Mouse (Mus musculus) cerebellum, postnatal 36 days (tissue): Measurements from ENCODE around the gene Ndufa6.
"Not testable (repeated sequence)": the region's sequence is repeated elsewhere in the genome, so short reads cannot be mapped to it uniquely, and the experiment has no call there.

ENCODE experiments used
- DNase-seq, 2 experiments: peaks; one replicate each; pipeline ENCODE4 v3.0.0; 2021 to 2022; ENCODE audit warnings: mixed read lengths in 2 of 2

Gene Ndufa6

DNA sequence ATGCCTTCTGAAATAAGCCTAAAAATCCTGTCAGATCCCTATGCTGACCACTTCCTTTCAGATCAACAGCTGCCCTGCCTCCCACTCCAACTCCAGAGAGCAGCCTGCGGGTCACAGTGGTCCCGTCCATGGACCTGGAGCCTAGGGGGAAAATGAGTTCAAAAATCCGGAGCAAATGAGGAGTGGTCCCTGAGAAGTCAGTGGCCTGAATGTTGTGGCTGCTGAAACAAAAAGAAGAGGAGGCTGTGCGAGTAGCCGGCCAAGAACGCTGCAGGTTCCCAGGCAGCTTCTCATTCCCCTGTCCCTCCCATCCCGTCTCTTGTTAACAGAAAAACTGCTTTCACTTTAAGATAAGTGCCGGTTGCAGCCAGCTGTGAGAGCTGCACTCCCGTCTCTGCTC, 10.4 kb upstream of the Ndufa6 start:
- DNase-seq, result not testable (repeated sequence)

DNA sequence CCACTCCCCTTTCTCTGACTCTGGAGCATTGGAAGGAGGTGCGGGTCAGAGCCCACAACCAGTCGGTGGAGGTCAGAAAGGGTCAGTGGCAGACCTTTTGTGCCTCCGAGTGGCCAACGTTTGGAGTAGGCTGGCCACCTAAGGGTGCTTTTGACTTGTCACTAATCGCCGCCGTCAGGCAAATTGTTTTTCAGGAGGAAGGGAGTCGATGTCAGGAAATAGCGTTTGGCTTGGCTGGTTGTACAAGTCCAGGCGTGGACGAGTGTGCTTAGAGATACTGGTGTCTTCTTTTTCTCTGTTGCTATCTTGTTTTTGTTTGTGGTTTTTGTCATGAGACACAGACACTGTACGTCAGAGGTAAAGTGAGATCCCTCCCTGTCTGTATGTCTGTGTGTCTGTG, 9.7 kb upstream of the Ndufa6 start:
- not testable (repeated sequence) for DNase-seq

DNA sequence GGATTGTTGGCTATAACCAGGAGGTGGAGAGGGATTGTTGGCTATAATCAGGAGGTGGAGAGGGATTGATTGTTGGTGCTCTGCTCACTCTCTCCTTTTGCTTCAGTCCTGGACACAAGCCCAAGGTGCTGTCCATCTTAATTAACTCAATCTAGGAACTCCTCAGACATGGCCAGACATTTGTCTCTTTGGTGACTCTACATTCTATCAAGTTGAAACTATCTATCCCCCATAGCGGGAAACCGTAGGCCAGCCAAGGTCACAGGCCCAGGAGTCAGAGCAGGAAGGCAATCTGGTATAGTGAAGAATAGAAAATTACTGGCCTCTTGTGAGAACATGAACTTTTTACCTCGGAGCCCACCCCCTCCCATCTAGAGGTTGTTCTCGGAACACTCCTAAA, 8.1 kb upstream of the Ndufa6 start:
- DNase-seq, result no peak

DNA sequence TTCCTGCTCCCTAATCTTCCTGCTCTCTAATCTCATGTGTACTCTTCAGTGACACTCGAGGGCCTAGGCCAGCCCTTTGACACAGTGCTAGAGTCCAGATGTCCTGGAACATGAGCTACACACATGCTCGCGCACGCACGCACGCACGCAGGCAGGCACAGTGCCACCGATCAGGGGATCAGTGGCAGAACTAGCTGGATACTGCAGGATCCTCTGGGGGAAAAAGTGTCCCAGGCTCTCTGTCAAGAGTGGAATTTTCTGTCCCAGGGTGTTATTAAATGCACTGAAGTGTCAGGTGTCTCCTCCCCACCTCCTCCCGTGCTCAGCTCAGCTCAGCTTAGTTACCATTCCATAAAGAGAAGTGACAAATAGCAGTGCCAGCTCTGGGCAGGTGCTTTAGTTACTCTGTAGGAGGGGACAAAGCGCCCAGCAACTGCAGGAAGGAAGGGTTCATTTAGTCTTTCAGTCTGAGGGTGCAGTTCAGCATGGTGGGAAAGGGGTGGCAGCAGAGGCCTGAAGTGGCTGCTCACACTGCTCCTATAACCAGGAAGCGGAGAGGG, 7.4 kb upstream of the Ndufa6 start:
- no peak for DNase-seq

DNA sequence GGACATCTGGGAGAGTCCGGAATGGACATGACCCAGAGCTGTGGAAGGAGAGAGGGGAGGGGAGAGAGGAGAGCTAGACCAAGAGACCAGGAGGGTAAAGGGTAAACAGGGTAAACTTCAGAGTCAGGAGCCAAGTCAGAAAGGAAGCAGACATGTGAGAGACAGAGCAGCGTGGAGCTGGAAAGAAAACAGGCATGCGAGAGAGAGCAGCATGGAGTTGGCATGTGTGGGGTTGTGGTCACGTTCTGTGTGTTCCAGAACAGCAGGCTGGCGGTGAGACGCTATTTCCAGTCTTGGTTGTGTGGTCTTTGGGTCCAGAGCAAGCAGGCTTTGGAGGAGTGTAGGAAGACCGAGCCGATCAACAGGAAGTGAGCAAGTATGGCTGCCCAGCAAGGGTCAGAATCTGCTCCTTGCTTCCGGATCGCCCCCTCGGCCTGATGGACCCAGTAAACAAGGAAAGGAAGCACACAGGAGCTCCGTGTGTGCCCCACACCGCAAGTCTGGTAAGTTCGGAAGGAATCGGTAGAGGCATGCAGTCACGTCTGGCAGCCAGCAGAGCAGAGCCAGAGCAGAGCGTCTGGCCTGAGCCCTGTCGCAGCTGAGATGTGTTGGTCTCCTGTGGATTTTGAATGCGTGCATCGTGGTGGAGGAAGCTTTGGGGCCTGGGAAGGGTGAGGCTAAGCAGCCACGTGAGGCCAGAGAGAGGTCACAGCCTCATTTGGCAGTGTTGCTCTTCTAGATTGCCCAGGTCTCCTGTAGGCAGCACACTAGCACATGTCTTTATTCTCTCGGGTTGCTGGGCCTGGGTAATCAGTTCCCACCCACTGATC, 4.5 kb upstream of the Ndufa6 start:
- no peak for DNase-seq

DNA sequence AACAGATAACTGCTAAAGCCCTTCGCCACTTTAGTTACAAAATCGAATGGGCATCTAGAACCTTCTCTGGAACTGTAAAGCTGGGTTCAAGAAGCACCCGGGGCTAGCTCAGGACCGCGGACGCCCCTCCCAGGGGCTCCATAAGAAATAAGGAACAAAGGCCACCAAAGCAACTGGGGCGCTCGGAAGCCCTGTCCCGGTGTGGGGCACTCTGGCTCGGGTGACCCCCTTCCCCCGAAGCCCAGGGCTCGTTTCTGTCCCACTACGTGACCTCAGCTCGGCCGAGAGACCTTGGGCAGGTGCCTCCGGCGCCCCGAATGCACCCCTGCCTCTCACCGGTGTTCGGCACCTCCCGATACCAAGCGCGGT, 393 bp downstream of the Ndufa6 start:
- no peak for DNase-seq

DNA sequence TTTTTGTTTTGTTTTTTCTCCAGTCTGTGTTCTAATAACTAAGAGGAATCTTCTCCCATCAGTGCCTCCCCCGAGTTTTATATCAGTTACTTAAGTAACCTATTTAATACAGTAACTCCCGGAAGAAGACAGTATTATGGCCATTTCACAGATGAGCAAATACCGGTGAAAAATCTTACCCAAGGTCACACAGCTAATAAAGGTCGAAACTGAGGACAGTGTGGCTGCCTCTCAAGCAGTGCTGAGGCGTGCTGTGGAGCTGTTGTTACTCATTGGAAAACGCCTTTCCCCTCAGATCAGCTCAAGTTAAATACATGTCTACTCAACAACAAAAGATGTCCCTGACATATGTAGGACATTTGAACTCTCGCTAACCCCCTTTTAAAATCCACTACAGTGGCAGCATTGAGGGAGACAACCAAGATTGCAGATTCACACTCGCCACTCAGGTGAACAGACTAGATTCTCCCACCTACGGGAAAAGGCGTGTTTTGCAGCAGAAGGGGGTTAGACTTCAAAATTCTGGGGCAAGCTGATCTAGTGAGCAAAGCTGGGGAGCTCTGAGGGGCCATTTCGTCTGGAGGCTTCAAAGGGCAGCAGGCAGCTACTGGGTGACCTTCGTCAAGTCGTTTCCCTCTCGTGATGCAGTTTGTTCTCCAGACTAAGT, 911 bp downstream of the Ndufa6 start:
- DNase-seq, result no peak

DNA sequence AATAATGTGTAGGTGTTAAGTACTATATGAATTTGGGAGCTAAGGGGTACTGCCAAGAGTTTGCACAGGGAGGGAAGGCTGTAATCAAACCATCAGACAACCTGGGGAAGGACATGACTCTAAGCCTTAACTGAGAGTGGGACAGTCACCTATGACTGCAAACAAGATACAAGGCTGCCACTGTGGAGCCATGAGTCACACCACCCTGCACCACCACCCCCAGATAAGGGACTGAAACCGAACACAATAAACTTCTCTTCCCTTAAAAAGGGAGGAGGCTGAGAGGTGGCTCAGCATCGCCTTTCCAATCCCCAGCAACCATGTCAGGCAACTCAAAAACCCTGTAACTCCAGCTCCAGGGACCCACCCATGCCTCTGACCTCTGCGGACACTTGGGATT, 2.6 kb downstream of the Ndufa6 start:
- no peak for DNase-seq

DNA sequence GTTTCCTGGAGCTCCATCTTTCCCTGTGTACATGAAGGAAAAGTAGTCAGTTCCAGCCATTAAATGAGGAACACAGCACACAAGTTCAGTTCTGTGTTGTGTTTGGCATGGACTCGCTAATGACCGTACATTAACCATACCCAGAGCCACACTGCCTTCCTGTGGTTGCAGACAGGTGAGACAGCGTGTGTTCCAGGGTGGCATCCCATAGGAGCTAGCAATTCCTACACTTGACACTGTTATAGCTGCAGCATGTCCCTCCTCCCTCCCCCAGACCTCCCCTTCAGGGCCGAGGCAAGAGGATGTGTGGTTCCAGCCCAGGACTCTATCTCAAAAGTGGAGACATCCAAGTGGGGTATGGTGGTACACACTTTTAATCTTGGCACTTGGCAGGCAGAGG, 3.8 kb downstream of the Ndufa6 start:
- no peak for DNase-seq

DNA sequence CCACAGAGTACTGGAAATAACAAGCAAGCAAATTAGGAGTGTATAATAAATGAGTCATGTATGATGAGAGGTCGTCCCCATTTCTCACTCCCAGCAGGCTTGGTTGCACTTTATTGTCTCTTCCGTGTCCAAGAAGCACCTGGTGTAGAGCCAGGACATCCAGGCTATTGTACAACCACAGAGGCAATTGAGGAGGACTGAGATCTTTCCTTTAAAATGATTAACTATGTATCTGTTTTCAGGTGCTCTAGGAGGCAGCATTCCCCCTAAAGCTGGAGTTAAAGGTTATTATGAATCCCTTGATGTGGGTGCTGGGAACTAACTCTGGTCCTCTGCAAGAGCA, 5.2 kb downstream of the Ndufa6 start:
- no peak for DNase-seq

DNA sequence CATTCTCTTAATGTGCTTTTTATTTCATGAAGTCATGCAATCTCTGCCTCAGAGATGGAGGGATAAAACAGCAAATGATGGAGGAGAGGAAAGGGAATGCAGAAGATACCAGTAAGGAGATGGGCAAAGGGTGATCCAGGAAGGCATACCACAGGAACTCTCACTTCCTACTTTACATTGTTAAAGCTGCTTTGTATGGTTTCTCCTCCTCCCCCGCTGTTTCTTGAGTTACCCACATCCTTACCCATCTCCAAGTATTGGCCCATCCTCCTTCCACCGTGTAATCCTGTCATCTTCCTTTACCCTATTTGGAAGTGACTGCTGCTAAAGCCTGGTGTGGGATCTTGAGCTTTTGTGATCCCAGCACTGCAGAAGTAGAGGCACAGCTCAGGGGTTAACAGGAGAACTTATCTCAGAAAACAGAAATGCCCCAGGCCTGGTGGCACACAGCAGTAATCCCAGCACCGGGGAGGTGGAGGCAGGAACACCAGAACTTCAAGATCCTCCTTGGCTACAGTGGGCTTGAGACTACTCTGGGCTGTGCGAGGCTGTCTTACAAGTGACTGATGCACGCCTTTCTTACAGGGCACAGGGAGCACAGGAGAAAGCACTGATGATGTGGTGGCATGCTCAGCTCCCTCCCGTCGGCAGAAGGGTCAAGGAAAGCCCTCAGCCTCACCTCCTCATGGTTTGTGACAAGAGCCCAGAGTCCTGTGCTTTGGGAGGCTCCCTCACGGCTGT, 5.7 kb downstream of the Ndufa6 start:
- DNase-seq, result no peak

DNA sequence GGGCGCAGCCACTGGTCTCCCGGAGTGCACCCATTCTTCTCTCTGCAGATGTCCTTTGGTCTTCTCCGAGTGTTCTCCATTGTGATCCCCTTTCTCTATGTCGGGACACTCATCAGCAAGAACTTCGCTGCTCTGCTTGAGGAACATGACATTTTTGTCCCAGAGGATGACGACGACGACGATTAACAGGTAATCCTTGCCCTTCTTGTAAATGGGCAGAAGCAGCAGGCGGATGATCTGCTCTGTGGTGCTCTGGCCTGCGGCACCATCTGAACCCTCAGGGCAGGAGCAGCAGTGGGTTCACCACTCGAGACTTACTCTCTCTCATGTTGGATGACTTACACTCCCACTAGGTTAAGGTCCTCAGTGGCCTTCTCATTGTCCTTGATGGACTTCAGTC, 6.3 kb downstream of the Ndufa6 start:
- no peak for DNase-seq

DNA sequence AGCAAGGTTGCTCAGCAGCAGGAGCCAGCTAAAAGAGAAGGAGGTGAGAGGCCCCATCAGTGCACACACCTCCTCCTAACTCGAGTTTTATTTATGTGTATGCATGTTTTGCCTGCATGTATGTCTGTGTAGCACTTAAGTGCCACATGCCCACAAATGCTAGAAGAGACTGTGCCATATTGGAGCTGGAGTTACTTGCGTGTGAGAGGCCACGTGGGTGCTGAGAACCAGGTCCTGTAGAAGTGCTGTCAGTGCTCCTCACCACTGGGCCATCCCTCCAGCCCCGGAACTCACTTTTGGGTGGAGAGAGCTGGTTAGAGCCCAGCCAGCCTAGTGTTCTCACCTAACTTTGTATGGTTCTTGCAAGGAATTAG, 6.8 kb downstream of the Ndufa6 start:
- no peak for DNase-seq

DNA sequence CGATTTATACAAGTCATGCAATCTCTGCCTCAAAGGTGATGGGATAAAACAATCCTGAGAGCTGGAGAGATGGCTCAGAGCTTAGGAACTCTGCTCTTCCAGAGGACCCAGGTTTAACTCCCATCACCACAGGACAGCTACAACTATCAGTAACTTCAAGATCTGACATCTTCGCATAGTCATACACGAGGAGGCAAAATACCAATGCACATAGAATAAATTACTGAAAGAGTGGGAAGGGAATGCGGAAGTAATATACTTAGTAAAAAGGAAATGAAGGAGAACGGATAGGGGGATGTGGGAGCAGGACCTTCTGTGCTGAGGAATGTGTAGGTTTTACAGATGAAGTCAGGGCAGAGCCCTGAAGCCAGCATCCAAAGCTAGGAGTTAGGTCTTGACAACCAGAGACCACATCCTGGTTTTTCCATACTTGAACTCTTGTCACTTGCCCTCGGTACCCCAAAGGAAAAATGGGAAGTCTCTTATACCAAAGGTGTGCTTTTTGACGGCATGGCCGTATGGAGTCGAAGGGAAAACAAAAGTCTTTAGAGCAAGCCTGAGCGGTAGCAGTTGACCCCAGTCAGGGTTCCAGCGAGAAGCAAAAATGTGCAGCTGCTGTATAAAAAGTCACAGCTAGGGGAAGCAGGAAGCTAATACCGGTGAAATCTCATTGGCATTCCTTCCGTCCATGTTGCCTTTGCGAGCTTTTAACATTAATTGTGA, 7.4 kb downstream of the Ndufa6 start:
- DNase-seq, result no peak

DNA sequence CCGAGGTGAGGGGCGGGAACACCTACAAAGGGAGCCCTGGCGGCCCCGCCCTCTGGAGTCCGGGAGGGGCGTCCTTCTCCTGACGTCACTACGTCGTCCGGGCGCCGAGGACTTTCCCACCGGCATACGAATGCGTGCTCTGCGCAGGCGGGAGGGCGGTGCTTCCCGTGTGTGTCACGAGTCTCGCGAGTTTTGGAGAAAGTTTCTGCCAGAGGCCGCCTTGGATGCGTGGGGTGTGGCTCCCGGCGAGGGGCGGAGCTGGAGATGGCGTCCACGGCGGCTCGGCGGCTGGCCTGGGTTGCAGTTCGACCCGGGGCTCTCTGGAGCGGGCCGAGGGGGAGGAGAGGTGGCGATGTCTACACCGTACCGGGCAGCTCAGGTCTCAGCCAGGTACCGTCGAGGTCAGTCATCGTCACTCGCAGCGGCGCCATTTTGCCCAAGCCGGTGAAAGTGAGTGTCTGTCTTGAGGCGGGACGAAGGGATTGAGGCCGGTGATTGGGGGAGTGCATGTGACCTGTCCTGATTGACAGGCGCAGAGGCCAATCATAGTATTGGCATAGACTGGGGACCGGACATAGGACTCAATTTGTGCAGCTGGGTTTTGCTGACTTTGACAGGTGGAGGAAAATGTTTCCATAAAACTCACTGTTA, 8.2 kb downstream of the Ndufa6 start:
- peak; percentile 97 to 99 for DNase-seq

DNA sequence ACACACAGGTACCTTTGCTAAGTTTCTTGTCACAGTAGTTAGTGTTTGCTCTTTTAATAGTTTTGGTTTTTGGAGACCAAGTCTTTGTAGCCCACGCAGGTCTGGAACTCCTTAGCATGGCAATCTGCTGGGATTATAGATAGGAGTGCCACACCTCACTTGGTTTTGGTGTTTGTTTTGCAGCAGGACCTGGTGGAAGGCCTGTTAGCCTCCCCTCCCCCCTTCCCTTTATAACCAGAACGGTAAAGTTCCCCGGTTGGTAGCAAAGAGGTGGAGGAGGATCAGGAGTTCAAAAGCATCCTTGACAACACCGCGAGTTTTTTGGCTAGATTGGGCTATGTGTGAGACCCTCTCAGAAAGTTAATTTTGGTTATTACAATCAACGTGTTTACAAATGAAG, 9.2 kb downstream of the Ndufa6 start:
- no peak for DNase-seq

DNA sequence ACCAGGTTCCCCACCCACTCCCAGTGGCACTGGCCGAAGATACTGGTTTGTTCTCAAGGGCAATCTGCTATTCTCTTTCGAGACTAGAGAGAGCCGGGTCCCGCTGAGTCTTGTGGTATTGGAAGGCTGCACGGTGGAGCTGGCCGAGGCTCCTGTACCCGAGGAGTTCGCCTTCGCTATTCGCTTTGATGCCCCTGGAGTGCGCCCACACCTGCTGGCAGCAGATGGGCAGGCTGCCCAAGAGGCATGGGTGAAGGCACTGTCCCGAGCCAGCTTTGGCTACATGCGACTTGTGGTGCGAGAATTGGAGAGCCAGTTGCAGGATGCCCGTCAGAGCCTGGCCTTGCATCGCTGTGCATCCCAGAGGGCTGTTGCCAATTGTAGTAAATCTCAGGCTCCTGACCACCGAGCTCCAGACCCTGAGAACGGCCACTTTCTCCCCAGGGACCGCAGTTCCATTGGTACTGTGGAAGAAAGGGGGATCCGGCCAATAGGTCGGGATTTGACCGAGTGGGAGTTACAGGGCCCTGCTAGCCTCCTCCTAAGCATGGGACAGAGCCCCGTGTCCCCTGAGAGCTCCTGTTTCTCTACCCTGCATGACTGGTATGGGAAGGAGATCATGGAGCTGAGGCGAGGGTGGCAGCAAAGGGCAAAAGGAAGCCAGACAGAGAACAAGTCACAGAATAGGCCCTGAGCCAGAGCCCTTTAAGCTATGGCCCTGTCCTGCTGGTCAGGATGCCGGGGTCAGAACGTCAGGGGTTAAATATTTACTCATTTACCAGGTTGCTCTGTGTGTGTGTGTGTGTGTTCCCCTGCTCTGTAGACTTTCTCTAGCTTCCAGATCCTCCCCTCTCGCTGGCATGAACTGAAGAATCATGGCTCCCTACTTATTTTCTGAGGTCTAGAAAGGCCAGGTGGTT, 10.5 kb downstream of the Ndufa6 start:
- no peak for DNase-seq

DNA sequence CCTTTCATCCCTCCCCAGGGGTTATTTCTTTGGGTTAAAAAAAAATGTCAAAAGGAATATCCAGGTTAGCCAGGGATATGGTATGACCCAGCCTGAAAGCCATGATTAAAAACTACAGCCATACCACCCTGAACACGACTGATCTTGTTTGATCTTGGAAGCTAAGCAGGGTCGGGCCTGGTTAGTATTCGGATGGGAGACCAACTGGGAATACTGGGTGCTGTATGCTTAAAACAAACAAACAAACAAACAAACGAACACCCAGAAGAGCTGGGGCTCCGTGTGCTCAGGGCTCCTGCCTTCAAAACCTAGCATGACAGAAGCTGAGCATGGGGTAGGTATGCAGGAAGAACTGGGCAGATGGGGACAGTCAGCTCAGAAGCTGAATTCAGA, 11.6 kb downstream of the Ndufa6 start:
- DNase-seq, result no peak

DNA sequence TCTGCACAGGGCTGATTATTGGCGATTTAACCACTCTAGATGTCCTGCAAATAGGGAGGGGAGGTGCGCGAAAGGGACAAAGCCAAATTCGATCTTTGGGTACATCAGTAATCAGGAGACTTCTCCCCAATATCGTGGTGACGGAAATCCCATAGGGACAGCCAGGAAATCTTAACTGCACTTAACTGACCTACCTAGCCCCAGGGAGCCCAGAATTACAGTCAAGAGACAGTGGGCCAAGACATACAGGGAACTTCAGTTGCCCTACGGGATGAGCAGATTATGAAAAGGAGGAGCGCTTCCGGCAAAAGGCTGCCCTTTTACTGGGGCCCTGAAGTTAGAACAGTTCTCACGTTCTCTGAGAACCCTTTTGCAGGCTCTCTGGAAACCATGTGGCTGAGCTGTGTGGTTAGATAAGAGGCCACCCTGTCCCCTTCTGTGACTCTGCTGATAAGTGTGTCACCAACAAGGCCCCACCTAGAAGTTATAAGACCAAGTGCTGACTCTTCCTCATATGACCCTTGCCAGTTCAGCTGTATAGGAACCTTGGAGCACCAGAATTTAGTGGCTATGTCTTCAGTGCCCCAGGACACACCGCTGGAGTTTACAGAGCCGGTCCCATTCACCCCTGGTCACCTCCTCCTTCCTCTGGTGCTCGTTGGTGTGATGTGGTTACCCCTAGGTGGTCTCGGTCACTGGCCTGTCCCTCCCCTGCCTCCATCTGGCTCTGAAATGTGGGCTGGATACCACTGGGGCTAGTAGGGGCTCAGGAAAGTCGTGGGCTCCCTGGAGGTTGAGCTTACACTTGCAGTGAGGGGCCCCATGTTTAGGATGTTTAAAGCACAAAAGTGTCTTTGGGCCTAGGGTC, 12.2 kb downstream of the Ndufa6 start:
- no peak for DNase-seq

DNA sequence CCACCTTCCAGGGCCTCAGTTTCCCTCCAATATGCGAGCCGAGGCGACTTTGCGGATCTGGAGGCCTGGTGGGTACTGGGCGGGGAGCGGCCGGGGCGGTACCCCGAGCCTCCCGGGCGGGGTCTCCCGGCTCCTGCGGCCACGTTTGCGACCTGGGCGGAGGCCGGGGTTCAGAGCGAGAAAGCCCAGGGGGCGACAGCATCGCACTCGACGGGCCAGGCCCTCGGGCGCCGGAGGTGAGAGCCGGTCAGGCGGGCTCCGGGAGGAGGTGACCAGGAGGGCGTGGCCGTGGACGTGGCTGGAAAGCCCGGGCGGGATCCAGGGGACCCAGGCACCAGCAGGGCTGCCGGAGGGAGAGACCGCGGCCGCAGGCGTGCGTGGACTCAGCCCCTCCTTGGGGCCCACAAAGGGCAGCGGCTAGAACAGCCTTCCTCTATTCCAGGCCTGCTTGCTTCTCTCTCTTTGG, 13.1 kb downstream of the Ndufa6 start:
- DNase-seq, result no peak
